Mouse (Mus musculus) forebrain, embryonic 12.5 days (tissue): ENCODE results near the gene Lgals4. TPM values are rescaled to one million over a fixed set of nuclear protein-coding genes. Genes with fewer than 3 reads are reported as not detected.

Experiments used
- ATAC-seq: fragments of 200-750 bp; cut with Nextera tagmentation; 2 replicates; pipeline ENCODE4 v1.8.0; 2017; ENCODE audit warnings: moderate TSS enrichment; ENCODE audit not compliant: low FRiP score
- H3K27ac ChIP-seq: fragments of 300-500 bp; sonication (generic); 2 replicates; pipeline ENCODE4 v1.5.1; 2016; ENCODE audit warnings: mild to moderate bottlenecking
- H3K27me3 ChIP-seq: fragments of 300-500 bp; sonication (generic); 2 replicates; pipeline ENCODE4 v1.6.1; 2016; ENCODE audit warnings: mild to moderate bottlenecking
- H3K36me3 ChIP-seq: fragments of 300-500 bp; sonication (generic); replicated peaks from 2 replicates; pipeline ENCODE4 v1.6.1; 2016; ENCODE audit warnings: mild to moderate bottlenecking
- H3K4me1 ChIP-seq: fragments of 300-500 bp; sonication (generic); 2 replicates; pipeline ENCODE4 v1.6.1; 2016
- H3K4me2 ChIP-seq: fragments of 300-500 bp; sonication (generic); 2 replicates; pipeline ENCODE4 v1.6.1; 2016; ENCODE audit warnings: mild to moderate bottlenecking, moderate library complexity
- H3K4me3 ChIP-seq: fragments of 300-500 bp; sonication (generic); replicated peaks from 2 replicates; pipeline ENCODE4 v1.5.1; 2016; ENCODE audit warnings: mild to moderate bottlenecking
- H3K9ac ChIP-seq: fragments of 300-500 bp; sonication (generic); 2 replicates; pipeline ENCODE4 v1.6.1; 2016; ENCODE audit warnings: mild to moderate bottlenecking
- H3K9me3 ChIP-seq: fragments of 300-500 bp; sonication (generic); 2 replicates; pipeline ENCODE4 v1.6.1; 2016
- WGBS: fragments of 180-500 bp; shearing (Covaris S2); methylation state at CpG from one replicate; pipeline ENCODE4 v1.1.7; 2016; 5-methylcytosine and 5-hydroxymethylcytosine counted together
- polyA plus RNA-seq: library from polyadenylated mRNA; unstranded; fragments of >200 nt; fragmentation: Nextera tagmentation; extraction: Ambion mirVana; gene quantifications from 2 replicates; pipeline ENCODE4 v1.2.1, GENCODE M21; 2016

Lgals4 gene
- polyA plus RNA-seq, 1 experiment from 2014 or later, result 1.7 TPM

DNA sequence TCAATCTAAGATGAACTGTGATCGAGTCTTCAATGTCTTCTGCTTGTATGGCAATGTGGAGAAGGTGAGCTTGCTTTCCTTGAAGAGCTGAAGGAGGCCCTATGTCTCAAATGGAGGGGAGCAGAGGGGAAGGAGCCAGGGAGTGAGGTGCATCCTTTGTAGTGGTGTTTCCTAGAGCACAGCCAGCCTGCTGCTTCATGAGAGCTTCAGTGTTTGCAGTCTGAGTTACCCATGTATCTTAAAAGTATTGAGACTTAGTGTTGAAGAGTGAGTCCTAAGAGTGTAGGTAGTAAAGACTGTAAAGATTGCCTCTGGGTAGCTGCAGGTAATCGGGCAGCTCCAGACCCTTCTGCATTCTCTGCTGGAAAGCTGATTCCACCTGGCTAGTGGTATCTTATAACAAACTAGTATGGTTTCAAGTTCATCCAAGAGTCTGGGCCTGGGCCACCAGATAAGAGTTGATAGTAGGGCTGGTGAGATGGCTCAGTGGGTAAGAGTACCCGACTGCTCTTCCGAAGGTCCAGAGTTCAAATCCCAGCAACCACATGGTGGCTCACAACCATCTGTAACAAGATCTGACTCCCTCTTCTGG, 14.7 kb upstream of the Lgals4 start:
- Histone ChIP-seq H3K27ac (no peak overlapping the region), H3K4me1 (peaks cover 59% of the 10 kb centered on the region), H3K27me3 (no peaks in the 10 kb centered on the region), H3K9me3 (no peaks in the 10 kb centered on the region), H3K4me3 (no peak overlapping the region), H3K9ac (no peak overlapping the region), H3K36me3 (peaks cover 91% of the 10 kb centered on the region), H3K4me2 (no peak overlapping the region)
- ATAC-seq, result no peak
- WGBS, result 91% methylated on average over 4 of the region's 4 CpGs

DNA sequence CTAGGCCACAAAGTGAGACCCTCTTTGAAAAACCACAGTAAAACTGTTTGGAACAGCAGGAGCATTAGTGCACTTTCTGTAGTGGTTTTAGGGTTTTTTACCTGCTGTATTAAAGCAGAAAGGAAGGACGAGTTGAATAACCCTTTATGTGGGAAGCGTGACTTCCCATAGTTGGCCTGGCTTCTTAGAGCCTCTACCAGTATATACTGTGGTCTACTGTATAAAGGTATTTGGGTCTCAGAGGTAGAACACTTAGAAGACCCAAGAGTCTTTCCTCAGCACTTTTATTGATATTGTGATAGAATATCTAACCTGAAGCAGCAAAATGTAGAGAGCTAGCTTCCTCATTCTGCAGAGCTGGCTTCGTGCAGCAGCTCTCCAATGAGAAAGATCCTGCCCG, 14.1 kb upstream of the Lgals4 start:
- no peak overlapping the region for H3K9ac ChIP-seq
- H3K4me3 ChIP-seq, result no peak overlapping the region

DNA sequence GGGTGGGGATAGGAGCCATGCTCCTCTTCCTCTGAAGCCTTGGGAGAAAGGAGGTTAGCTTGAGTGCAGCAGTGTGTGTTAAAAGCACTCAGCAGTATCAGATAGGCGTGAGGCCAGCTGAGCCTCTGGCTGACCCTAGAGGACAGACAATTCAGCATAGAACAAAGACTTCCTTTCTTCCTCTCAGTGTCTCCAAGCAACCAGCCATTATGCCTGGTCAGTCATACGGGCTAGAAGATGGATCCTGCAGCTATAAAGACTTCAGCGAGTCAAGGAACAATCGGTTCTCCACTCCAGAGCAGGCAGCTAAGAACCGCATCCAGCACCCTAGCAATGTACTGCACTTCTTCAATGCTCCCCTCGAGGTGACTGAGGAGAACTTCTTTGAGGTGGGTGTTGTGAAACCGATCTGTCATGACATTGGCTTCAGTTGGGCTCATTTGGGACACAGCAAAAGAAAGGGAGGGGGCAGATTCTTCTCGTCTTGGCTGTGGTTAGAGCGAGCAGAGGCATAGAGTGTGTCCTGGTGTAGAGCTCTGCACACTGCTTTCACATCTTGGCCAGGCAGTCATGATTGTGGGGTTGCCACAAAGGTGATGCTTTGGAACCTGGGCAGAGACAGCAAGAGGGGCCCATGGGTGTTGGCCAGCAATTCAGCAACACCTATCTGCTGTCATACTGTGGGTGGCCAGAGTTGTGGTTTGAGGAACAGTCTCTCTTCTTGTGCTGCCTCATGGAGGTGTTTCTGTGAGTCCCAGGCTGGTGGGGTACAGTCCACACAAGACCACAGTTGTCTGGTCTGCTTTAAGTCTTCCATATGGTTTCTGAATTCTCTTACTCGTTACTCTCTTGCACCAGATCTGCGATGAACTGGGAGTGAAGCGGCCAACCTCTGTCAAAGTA, 13.0 kb upstream of the Lgals4 start:
- peaks cover 74% of the 10 kb centered on the region for H3K36me3 ChIP-seq
- H3K4me1 ChIP-seq, result peaks cover 55% of the 10 kb centered on the region

More for the DNA sequence above, 14.1 kb upstream of the Lgals4 start:
- H3K9me3 ChIP-seq, result no peaks in the 10 kb centered on the region
- peaks cover 59% of the 10 kb centered on the region for H3K4me1 ChIP-seq
- peaks cover 85% of the 10 kb centered on the region for H3K36me3 ChIP-seq
- no peaks in the 10 kb centered on the region for H3K27me3 ChIP-seq
- H3K4me2 ChIP-seq, result no peak overlapping the region
- 85% methylated on average over 4 of the region's 4 CpGs for WGBS
- H3K27ac ChIP-seq, result peak overlapping the region; percentile 69; the same call in 1 of the 2 replicates
- no peak for ATAC-seq

DNA sequence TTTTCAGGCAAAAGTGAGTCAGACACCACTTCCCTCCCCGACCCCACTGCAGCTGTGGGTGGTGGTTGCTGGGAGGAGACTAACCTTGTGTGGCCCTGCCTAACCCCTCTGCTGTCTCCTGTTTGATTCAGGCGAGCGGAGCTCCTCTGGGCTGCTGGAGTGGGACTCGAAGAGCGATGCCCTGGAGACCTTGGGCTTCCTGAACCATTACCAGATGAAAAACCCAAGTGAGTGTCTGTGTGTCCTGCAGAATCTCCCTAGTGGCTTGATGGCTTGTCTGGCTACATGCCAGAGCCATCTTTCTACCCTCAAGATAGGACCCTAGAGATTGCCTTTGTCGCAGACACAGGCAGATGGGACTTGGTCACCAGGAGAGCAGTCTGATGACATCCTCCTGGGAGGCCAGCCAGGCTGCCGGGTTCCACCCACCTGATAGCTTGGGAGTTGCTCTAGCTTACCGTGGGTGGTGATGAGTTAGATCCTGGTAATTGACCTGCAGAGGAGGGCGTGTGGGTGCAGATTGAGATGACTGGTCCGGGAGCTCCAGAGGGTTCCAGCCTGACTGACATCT, 12.3 kb upstream of the Lgals4 start:
- ATAC-seq, result no peak
- Histone ChIP-seq H3K9ac (no peak overlapping the region), H3K9me3 (no peaks in the 10 kb centered on the region), H3K27me3 (no peaks in the 10 kb centered on the region), H3K36me3 (peaks cover 67% of the 10 kb centered on the region), H3K4me3 (no peak overlapping the region), H3K27ac (no peak overlapping the region), H3K4me2 (no peak overlapping the region), H3K4me1 (peaks cover 53% of the 10 kb centered on the region)
- WGBS, result 84% methylated on average over 10 of the region's 10 CpGs

More for the DNA sequence above, 13.0 kb upstream of the Lgals4 start:
- H3K4me2 ChIP-seq, result no peak overlapping the region
- no peaks in the 10 kb centered on the region for H3K27me3 ChIP-seq
- ATAC-seq, result peak; percentile 40; the same call in 1 of the 2 replicates
- WGBS, result 49% methylated on average over 12 of the region's 12 CpGs
- no peak overlapping the region for H3K4me3 ChIP-seq
- no peak overlapping the region for H3K9ac ChIP-seq
- H3K27ac ChIP-seq, result peak overlapping the region; percentile 69
- no peaks in the 10 kb centered on the region for H3K9me3 ChIP-seq

DNA sequence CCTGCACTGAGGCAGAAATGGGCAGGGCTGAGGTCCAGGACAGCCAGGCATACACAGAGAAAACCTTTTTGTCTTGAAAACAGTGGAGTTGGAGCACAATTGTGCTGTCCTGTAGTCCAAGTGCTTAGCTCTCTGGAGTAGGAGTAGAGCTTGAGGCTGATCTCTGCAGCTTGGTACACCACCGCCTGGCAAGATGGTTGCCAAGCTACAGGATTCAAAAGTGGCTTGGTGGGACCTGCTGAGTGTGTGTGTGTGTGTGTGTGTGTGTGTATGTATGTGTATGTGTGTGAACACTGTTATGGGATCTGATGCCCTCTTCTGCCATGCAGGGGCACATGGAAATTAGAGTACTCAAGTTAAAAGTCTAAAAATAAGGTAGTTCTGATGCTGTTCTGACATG, 11.1 kb upstream of the Lgals4 start:
- H3K4me1 ChIP-seq, result peaks cover 46% of the 10 kb centered on the region
- WGBS, result 67% methylated on average over 1 of the region's 1 CpGs
- 0 out of 2 replicates have a peak overlapping the region, but pooled peaks have one; percentile 5 for H3K27ac ChIP-seq
- no peaks in the 10 kb centered on the region for H3K27me3 ChIP-seq
- no peaks in the 10 kb centered on the region for H3K9me3 ChIP-seq
- no peak for ATAC-seq
- H3K4me2 ChIP-seq, result no peak overlapping the region
- peaks cover 55% of the 10 kb centered on the region for H3K36me3 ChIP-seq
- no peak overlapping the region for H3K4me3 ChIP-seq
- H3K9ac ChIP-seq, result no peak overlapping the region

DNA sequence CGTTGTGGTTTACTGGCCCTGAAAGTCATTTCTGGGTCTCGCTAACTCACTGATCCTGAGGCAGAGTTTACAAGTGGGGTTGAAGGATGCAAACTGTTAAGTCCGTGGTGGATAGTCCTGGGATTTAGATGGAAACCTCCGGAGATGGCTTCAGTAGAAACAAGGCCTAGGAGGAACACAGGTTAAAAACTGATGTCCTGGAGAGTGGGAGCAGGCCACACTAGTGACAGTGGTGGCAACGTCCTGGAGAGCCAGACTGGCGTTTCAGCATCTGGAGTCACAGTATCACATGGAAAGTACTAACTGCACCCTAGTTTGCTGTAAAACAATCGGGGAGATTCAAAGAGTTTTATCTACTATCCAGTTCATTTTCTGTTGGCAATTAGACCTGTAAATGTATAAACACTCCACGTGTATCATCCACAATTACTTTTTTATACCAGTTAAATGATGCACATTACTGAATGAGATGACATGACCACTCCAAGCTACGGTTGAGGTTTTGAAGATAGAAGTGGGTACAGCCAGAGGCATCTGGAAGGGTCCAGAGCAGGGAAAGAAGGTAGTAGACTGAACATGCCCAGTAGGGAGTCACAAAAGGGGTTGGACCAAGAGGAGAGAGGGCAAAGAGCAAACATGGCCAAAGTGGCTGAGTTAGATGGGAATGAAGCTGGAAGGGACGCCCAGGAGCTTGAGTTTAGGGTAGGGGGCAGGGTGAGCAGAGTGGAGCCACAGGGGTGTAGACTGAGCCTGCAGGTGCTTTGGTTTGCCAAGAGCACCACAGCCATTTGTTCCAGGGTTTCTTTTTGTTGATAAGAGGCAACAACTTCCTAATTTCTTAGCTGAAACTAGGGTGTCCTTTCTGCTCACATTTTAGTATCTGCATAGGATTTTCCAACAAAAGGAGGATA, 10.4 kb upstream of the Lgals4 start:
- ATAC-seq, result no peak
- Histone ChIP-seq H3K27me3 (no peaks in the 10 kb centered on the region), H3K27ac (peak overlapping the region; percentile 50; the same call in 1 of the 2 replicates), H3K36me3 (peaks cover 48% of the 10 kb centered on the region), H3K4me1 (peaks cover 39% of the 10 kb centered on the region), H3K4me2 (no peak overlapping the region), H3K9me3 (no peaks in the 10 kb centered on the region), H3K4me3 (no peak overlapping the region), H3K9ac (no peak overlapping the region)
- WGBS, result 63% methylated on average over 10 of the region's 10 CpGs

DNA sequence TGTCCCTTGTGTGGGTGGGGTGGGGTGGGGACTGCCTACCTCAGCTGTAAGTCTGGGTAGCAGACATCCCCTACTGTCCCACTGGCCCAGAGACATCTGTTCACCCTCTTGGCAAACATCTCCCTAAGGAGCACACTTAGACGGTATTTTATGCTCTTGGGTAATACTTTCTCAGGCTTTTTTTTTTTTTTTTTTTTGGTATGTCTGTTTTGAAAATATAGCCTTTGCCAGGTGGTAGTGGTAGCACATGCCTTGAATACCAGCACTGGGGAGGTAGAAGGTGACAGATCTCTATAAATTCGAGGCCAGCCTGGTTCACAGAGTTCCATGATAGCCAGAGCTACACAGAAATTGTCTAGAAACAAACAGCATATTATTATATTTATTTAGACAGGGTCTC, 9.7 kb upstream of the Lgals4 start:
- Histone ChIP-seq H3K4me1 (peaks cover 32% of the 10 kb centered on the region), H3K27ac (0 out of 2 replicates have a peak overlapping the region, but pooled peaks have one; percentile 50)
- ATAC-seq, result no peak

DNA sequence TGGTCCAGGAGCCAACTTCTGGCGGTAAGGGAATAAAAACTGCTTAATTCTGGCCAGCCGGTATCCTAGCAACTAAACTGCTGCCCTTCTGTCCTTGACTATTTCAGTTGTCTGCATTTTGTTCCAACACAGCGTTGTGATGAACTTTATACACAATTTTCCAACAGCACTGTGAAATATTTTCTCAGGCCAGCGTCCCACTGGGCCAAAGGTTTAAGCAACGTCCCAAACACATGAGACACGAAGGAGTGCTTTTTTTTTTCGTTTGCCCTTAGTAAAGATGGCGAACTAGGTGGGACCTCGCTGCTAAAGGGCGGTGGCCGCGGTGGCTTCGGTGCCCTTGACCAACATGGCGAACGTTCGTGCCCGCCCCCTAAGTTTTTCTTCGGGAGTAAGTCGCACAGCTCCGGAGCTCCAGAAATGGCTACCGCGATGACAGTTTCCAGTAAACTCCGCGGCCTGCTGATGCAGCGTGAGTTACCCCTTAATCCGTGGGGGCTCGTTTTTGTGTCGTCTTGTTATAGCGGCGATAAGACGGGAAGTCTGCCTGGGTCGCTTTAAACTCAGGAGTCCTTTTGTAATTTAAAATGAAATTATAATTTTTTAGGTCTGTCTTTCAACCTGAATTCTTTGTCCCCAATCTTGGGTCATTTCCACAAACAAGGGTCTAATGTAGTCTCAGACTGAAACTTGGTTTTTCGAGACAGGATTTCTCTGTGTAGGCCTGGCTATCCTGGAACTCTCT, 8.5 kb upstream of the Lgals4 start, which contains the start of gene Ech1:
Gene Ech1 (plus strand): TSS at position 277 of the 745 bp plus-strand sequence.
- ATAC-seq, result peak; percentile 71
- H3K36me3 ChIP-seq, result peaks cover 36% of the 10 kb centered on the region
- no peaks in the 10 kb centered on the region for H3K27me3 ChIP-seq
- H3K4me1 ChIP-seq, result peaks cover 23% of the 10 kb centered on the region
- 3% methylated on average over 33 of the region's 33 CpGs for WGBS
- H3K4me2 ChIP-seq, result peak within 1 kb of the TSS; percentile 57
- H3K4me3 ChIP-seq, result peak within 1 kb of the TSS; percentile 47
- H3K27ac ChIP-seq, result peak within 1 kb of the TSS; percentile 83
- no peaks in the 10 kb centered on the region for H3K9me3 ChIP-seq
- peak within 1 kb of the TSS; percentile 54 for H3K9ac ChIP-seq

More for the DNA sequence above, 9.7 kb upstream of the Lgals4 start:
- Histone ChIP-seq H3K36me3 (peaks cover 41% of the 10 kb centered on the region), H3K9ac (no peak overlapping the region), H3K4me2 (no peak overlapping the region), H3K4me3 (no peak overlapping the region), H3K9me3 (no peaks in the 10 kb centered on the region), H3K27me3 (no peaks in the 10 kb centered on the region)
- 70% methylated on average over 2 of the region's 2 CpGs for WGBS

DNA sequence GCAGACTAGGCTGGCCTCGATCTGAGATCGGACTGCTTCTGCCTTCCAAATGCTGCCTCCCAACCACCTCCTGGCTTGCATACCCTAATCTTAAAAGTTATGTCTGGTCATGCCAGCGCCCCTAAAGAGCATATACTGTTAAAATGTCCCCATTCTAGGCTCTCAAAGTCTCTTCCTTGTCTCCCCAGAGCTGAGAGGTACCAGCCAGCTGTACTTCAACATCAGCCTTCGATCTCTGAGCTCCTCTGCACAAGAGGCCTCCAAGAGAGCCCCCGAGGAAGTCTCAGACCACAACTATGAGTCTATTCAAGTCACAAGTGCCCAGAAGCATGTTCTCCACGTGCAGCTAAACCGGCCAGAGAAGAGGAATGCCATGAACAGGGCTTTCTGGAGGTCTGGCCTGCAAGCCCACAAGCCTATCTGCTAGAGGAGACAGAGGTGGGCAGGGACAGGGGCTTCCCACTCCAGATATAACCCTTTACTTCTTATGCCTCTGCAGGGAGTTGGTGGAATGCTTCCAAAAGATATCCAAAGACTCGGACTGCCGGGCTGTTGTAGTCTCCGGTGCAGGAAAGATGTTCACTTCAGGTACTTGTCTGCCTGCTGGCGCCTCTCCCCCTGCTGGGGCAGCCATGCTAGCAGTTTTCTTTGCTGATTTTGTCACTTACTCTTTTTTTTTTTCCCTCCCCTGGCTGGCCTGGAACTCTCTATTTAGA, 7.8 kb upstream of the Lgals4 start:
- ATAC-seq, result no peak
- no peaks in the 10 kb centered on the region for H3K27me3 ChIP-seq
- 66% methylated on average over 11 of the region's 11 CpGs for WGBS
- H3K4me1 ChIP-seq, result peaks cover 16% of the 10 kb centered on the region
- H3K27ac ChIP-seq, result peak overlapping the region; percentile 83; the same call in 1 of the 2 replicates
- peak overlapping the region; percentile 54 for H3K9ac ChIP-seq
- H3K4me3 ChIP-seq, result peak overlapping the region; percentile 47
- peak overlapping the region; percentile 57 for H3K4me2 ChIP-seq
- peaks cover 35% of the 10 kb centered on the region for H3K36me3 ChIP-seq
- H3K9me3 ChIP-seq, result no peaks in the 10 kb centered on the region

DNA sequence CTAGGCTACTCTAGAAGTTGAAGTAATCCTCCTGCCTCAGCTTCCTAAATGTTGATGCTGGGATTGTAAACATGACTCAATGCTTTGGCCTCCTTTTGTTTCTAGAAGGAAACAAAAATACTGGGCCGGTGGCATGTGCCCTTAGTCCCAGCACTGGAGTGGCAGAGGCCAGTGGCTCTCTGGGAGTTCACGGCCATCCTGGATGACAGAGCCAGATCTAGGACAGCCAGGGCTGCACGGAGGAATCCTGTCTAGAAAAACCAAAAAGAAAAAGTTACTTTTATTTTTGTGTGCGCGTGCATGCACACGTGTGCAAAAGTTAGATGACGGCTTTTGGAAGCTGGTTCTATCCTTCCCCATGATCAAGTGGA, 7.3 kb upstream of the Lgals4 start:
- no peak overlapping the region for H3K4me3 ChIP-seq
- no peaks in the 10 kb centered on the region for H3K9me3 ChIP-seq
- H3K27me3 ChIP-seq, result no peaks in the 10 kb centered on the region
- WGBS, result 90% methylated on average over 7 of the region's 7 CpGs
- 0 out of 2 replicates have a peak overlapping the region, but pooled peaks have one; percentile 54 for H3K9ac ChIP-seq
- H3K4me2 ChIP-seq, result no peak overlapping the region
- no peak for ATAC-seq
- H3K36me3 ChIP-seq, result peaks cover 35% of the 10 kb centered on the region
- H3K27ac ChIP-seq, result no peak overlapping the region
- H3K4me1 ChIP-seq, result peaks cover 12% of the 10 kb centered on the region
